Mouse (Mus musculus) heart, postnatal 0 days (tissue): ENCODE data around the gene Syne2. TPM values are rescaled to one million over a fixed set of nuclear protein-coding genes. Genes with fewer than 3 reads are reported as not detected.

ENCODE experiments used
- ATAC-seq: fragments of 200-750 bp; cut with Nextera tagmentation; 2 replicates; pipeline ENCODE4 v1.8.0; 2017; ENCODE audit warnings: low read depth, moderate number of reproducible peaks, moderate library complexity; ENCODE audit not compliant: insufficient read depth
- DNase-seq: peaks from one replicate; pipeline ENCODE4 v3.0.0-alpha.2; 2016; ENCODE audit warnings: low spot score
- H3K27ac ChIP-seq: fragments of 300-500 bp; sonication (generic); 2 replicates; pipeline ENCODE4 v1.5.1; 2014; ENCODE audit warnings: low read depth, mild to moderate bottlenecking
- H3K27me3 ChIP-seq: fragments of 300-500 bp; sonication (generic); 2 replicates; pipeline ENCODE4 v1.6.1; 2014; ENCODE audit warnings: low read length, mixed read lengths; ENCODE audit not compliant: control insufficient read depth, insufficient read depth
- H3K36me3 ChIP-seq: fragments of 300-500 bp; sonication (generic); replicated peaks from 2 replicates; pipeline ENCODE4 v1.6.1; 2014; ENCODE audit warnings: low read length, mixed read lengths; ENCODE audit not compliant: control insufficient read depth, insufficient read depth
- H3K4me1 ChIP-seq: fragments of 300-500 bp; sonication (generic); 2 replicates; pipeline ENCODE4 v1.6.1; 2014; ENCODE audit warnings: antibody characterized with exemption; ENCODE audit not compliant: control insufficient read depth, insufficient read depth
- H3K4me2 ChIP-seq: fragments of 300-500 bp; sonication (generic); 2 replicates; pipeline ENCODE4 v1.6.1; 2014; ENCODE audit warnings: low read depth, mild to moderate bottlenecking, low read length, moderate library complexity
- H3K4me3 ChIP-seq: fragments of 300-500 bp; sonication (generic); 2 replicates; pipeline ENCODE4 v1.5.1; 2014; ENCODE audit warnings: low read depth, low read length
- H3K9ac ChIP-seq: fragments of 300-500 bp; sonication (generic); replicated peaks from 2 replicates; pipeline ENCODE4 v1.6.1; 2014; ENCODE audit warnings: low read depth, low read length, mixed read lengths
- H3K9me3 ChIP-seq: fragments of 300-500 bp; sonication (generic); replicated peaks from 2 replicates; pipeline ENCODE4 v1.6.1; 2016; ENCODE audit warnings: low read length; ENCODE audit not compliant: control insufficient read depth
- CTCF ChIP-seq: IDR thresholded peaks from 2 replicates; pipeline ENCODE4 v1.5.1; 2016; ENCODE audit warnings: antibody characterized with exemption, control low read depth, low read depth
- EP300 ChIP-seq: IDR thresholded peaks from 2 replicates; pipeline ENCODE4 v1.6.1; 2016; ENCODE audit warnings: antibody characterized with exemption, low read depth
- WGBS: fragments of 180-500 bp; shearing (Covaris S2); extraction: QIAGEN DNeasy Blood & Tissue Kit; methylation state at CpG from one replicate; pipeline ENCODE4 v1.1.7; 2014; 5-methylcytosine and 5-hydroxymethylcytosine counted together
- polyA plus RNA-seq: library from polyadenylated mRNA; unstranded; fragments of >200 nt; fragmentation: Nextera tagmentation; extraction: Ambion mirVana; gene quantifications from 2 replicates; pipeline ENCODE4 v1.2.1, GENCODE M21; 2015
- total RNA-seq: library from RNA; depleted of rRNA; stranded (reverse); fragments of >200 nt; gene quantifications from 2 replicates; pipeline ENCODE4 v1.2.3, GENCODE M21; 2014; ENCODE audit warnings: low replicate concordance

The Syne2 gene
- total and polyA plus RNA-seq, 2 experiments from 2014 or later = 22.9 to 34.7 TPM

- Histone ChIP-seq H3K36me3 (peaks cover 57% of the 10 kb centered on the region), H3K27me3 (no peaks in the 10 kb centered on the region), H3K9ac (no peak overlapping the region), H3K27ac (no peak overlapping the region), H3K4me3 (no peak overlapping the region), H3K4me1 (no peaks in the 10 kb centered on the region), H3K9me3 (no peaks in the 10 kb centered on the region; the same call in 1 of the 2 replicates), H3K4me2 (no peak overlapping the region)
- no peak for ATAC-seq
- WGBS = 90% methylated on average over 9 of the region's 9 CpGs
- no peak for DNase-seq
- TF ChIP-seq EP300 = no peak
These were observed 83.8 kb downstream of the Syne2 start for GRCm38 (mm10) chr12:75901721-75902120.

GRCm38 (mm10) chr12:75904068-75904467 lies 86.1 kb downstream of the Syne2 start:
- H3K4me2 ChIP-seq = no peak overlapping the region
- H3K4me3 ChIP-seq = no peak overlapping the region
- H3K4me1 ChIP-seq = no peaks in the 10 kb centered on the region
- no peak overlapping the region for H3K27ac ChIP-seq
- 88% methylated on average over 11 of the region's 11 CpGs for WGBS
- H3K36me3 ChIP-seq = peaks cover 51% of the 10 kb centered on the region
- DNase-seq (no peak), ATAC-seq (no peak)
- H3K9ac ChIP-seq = no peak overlapping the region
- no peaks in the 10 kb centered on the region for H3K27me3 ChIP-seq
- TF ChIP-seq EP300 = no peak
- no peak for TF ChIP-seq CTCF
- no peaks in the 10 kb centered on the region; the same call in 1 of the 2 replicates for H3K9me3 ChIP-seq

- WGBS = 91% methylated on average over 7 of the region's 7 CpGs
These were observed 87.4 kb downstream of the Syne2 start for GRCm38 (mm10) chr12:75905304-75905703.

GRCm38 (mm10) chr12:75908466-75908865 lies 90.5 kb downstream of the Syne2 start:
- H3K36me3 ChIP-seq = peaks cover 78% of the 10 kb centered on the region
- ATAC-seq (no peak), DNase-seq (no peak)
- H3K27me3 ChIP-seq = no peaks in the 10 kb centered on the region
- H3K9ac ChIP-seq = no peak overlapping the region
- no peaks in the 10 kb centered on the region for H3K4me1 ChIP-seq
- TF ChIP-seq CTCF = no peak
- TF ChIP-seq EP300 = no peak
- 72% methylated on average over 3 of the region's 3 CpGs for WGBS
- no peak overlapping the region for H3K4me2 ChIP-seq
- no peak overlapping the region for H3K4me3 ChIP-seq
- H3K9me3 ChIP-seq = no peaks in the 10 kb centered on the region
- no peak overlapping the region for H3K27ac ChIP-seq

More at GRCm38 (mm10) chr12:75905304-75905703, 87.4 kb downstream of the Syne2 start:
- Histone ChIP-seq H3K4me3 (no peak overlapping the region), H3K4me1 (no peaks in the 10 kb centered on the region), H3K9me3 (no peaks in the 10 kb centered on the region; the same call in 1 of the 2 replicates), H3K27ac (no peak overlapping the region), H3K27me3 (no peaks in the 10 kb centered on the region), H3K9ac (no peak overlapping the region), H3K36me3 (peaks cover 56% of the 10 kb centered on the region), H3K4me2 (no peak overlapping the region)
- no peak for ATAC-seq
- DNase-seq = no peak
- TF ChIP-seq EP300 = no peak
- no peak for TF ChIP-seq CTCF

GRCm38 (mm10) chr12:75915694-75916093 lies 97.8 kb downstream of the Syne2 start:
- Histone ChIP-seq H3K36me3 (peaks cover 52% of the 10 kb centered on the region), H3K9ac (no peak overlapping the region), H3K4me2 (no peak overlapping the region), H3K9me3 (no peaks in the 10 kb centered on the region), H3K4me3 (no peak overlapping the region), H3K4me1 (no peaks in the 10 kb centered on the region), H3K27ac (no peak overlapping the region), H3K27me3 (no peaks in the 10 kb centered on the region)
- no peak for TF ChIP-seq CTCF
- no peak for TF ChIP-seq EP300
- no peak for ATAC-seq
- 86% methylated on average over 5 of the region's 5 CpGs for WGBS
- no peak for DNase-seq

- H3K36me3 ChIP-seq = peaks cover 45% of the 10 kb centered on the region
- no peak overlapping the region for H3K9ac ChIP-seq
- H3K27ac ChIP-seq = no peak overlapping the region
- TF ChIP-seq CTCF = no peak
- DNase-seq = no peak
- H3K9me3 ChIP-seq = no peaks in the 10 kb centered on the region
- no peak overlapping the region for H3K4me3 ChIP-seq
- H3K4me1 ChIP-seq = no peaks in the 10 kb centered on the region
- ATAC-seq = no peak
- no peak overlapping the region for H3K4me2 ChIP-seq
- 57% methylated on average over 2 of the region's 2 CpGs for WGBS
- H3K27me3 ChIP-seq = no peaks in the 10 kb centered on the region
These were observed 100.5 kb downstream of the Syne2 start for GRCm38 (mm10) chr12:75918415-75918814.
